Mouse (Mus musculus) induced T-regulatory cell, adult 2 months (primary cell): ENCODE results near the gene Tmem229b.
"Not testable (repeated sequence)": the region's sequence is repeated elsewhere in the genome, so short reads cannot be mapped to it uniquely, and the experiment has no call there.

Experiments
- DNase-seq: peaks from one replicate; pipeline ENCODE4 v3.0.0-alpha.2; 2012; ENCODE audit warnings: low read depth

Tmem229b gene

GRCm38 (mm10) chr12:78947661-78948060 is 59.8 kb downstream of the Tmem229b start:
- DNase-seq = no peak

GRCm38 (mm10) chr12:78947161-78947560 is 60.3 kb downstream of the Tmem229b start:
- peak; percentile 14 for DNase-seq

- no peak for DNase-seq
Observed at GRCm38 (mm10) chr12:78942931-78943330, 64.5 kb downstream of the Tmem229b start.

GRCm38 (mm10) chr12:78940081-78940480 is 67.3 kb downstream of the Tmem229b start:
- DNase-seq = peak; percentile 8

- DNase-seq = no peak
Observed at GRCm38 (mm10) chr12:78939393-78940037, 67.9 kb downstream of the Tmem229b start.

GRCm38 (mm10) chr12:78936494-78936893 is 70.9 kb downstream of the Tmem229b start:
- DNase-seq = no peak

- DNase-seq = no peak
Observed at GRCm38 (mm10) chr12:78929900-78930299, 77.5 kb downstream of the Tmem229b start.

- DNase-seq = no peak
Observed at GRCm38 (mm10) chr12:78927287-78927686, 80.1 kb downstream of the Tmem229b start.

GRCm38 (mm10) chr12:78923539-78924189 is 83.8 kb downstream of the Tmem229b start:
- DNase-seq = no peak

GRCm38 (mm10) chr12:78922977-78923376 is 84.5 kb downstream of the Tmem229b start:
- not testable (repeated sequence) for DNase-seq

GRCm38 (mm10) chr12:78922058-78922457 is 85.4 kb downstream of the Tmem229b start:
- no peak for DNase-seq

- DNase-seq = no peak
Observed at GRCm38 (mm10) chr12:78921421-78921820, 86.0 kb downstream of the Tmem229b start.

- peak; percentile 90 for DNase-seq
Observed at GRCm38 (mm10) chr12:78919079-78919712, 88.2 kb downstream of the Tmem229b start.

GRCm38 (mm10) chr12:78918227-78919078 is 89.0 kb downstream of the Tmem229b start:
- DNase-seq = peak; percentile 94

GRCm38 (mm10) chr12:78916278-78916677 is 91.1 kb downstream of the Tmem229b start:
- DNase-seq = peak; percentile 18

- DNase-seq = no peak
Observed at GRCm38 (mm10) chr12:78915561-78915960, 91.9 kb downstream of the Tmem229b start.

- DNase-seq = no peak
Observed at GRCm38 (mm10) chr12:78914458-78914857, 93.0 kb downstream of the Tmem229b start.
